Mouse (Mus musculus) limb, embryonic 14.5 days (tissue): ENCODE results near the gene Lrmda. TPM values are rescaled to one million over a fixed set of nuclear protein-coding genes. Genes with fewer than 3 reads are reported as not detected.

Experiments used
- ATAC-seq: fragments of 200-750 bp; cut with Nextera tagmentation; 2 replicates; pipeline ENCODE4 v1.8.0; 2017; ENCODE audit warnings: low read depth, moderate number of reproducible peaks, moderate TSS enrichment; ENCODE audit not compliant: low FRiP score
- DNase-seq: peaks from one replicate; pipeline ENCODE4 v3.0.0-alpha.2; 2015; ENCODE audit warnings: low spot score
- H3K27ac ChIP-seq: fragments of 300-500 bp; sonication (generic); replicated peaks from 2 replicates; pipeline ENCODE4 v1.5.1; 2014; ENCODE audit warnings: low read depth, mild to moderate bottlenecking, low read length, moderate library complexity, mixed read lengths
- H3K27me3 ChIP-seq: fragments of 300-500 bp; sonication (generic); 2 replicates; pipeline ENCODE4 v1.6.1; 2014; ENCODE audit warnings: low read length, mixed read lengths; ENCODE audit not compliant: control insufficient read depth, insufficient read depth
- H3K36me3 ChIP-seq: fragments of 300-500 bp; sonication (generic); 2 replicates; pipeline ENCODE4 v1.6.1; 2014; ENCODE audit warnings: mild to moderate bottlenecking, low read length, moderate library complexity, mixed read lengths; ENCODE audit not compliant: control insufficient read depth, insufficient read depth
- H3K4me1 ChIP-seq: fragments of 300-500 bp; sonication (generic); 2 replicates; pipeline ENCODE4 v1.6.1; 2014; ENCODE audit warnings: antibody characterized with exemption, low read length, mixed read lengths; ENCODE audit not compliant: control insufficient read depth, insufficient read depth
- H3K4me2 ChIP-seq: fragments of 300-500 bp; sonication (generic); replicated peaks from 2 replicates; pipeline ENCODE4 v1.6.1; 2014; ENCODE audit warnings: low read depth, mild to moderate bottlenecking, low read length, moderate library complexity; ENCODE audit not compliant: severe bottlenecking
- H3K4me3 ChIP-seq: fragments of 300-500 bp; sonication (generic); replicated peaks from 2 replicates; pipeline ENCODE4 v1.5.1; 2014; ENCODE audit warnings: low read length
- H3K9ac ChIP-seq: fragments of 300-500 bp; sonication (generic); 2 replicates; pipeline ENCODE4 v1.6.1; 2014; ENCODE audit warnings: mild to moderate bottlenecking, low read depth, low read length, moderate library complexity; ENCODE audit not compliant: severe bottlenecking
- H3K9me3 ChIP-seq: fragments of 300-500 bp; sonication (generic); 2 replicates; pipeline ENCODE4 v1.6.1; 2016; ENCODE audit warnings: low read length; ENCODE audit not compliant: control insufficient read depth
- POLR2A ChIP-seq: fragments of 200-500 bp; IDR thresholded peaks from 2 replicates; pipeline ENCODE4 v1.8.0; 2012; ENCODE audit warnings: inconsistent platforms, mild to moderate bottlenecking, moderate library complexity, borderline replicate concordance; ENCODE audit not compliant: insufficient read depth, insufficient read length; ENCODE audit errors: extremely low read depth
- WGBS: fragments of 180-500 bp; shearing (Covaris S2); extraction: QIAGEN DNeasy Blood & Tissue Kit; methylation state at CpG from one replicate; pipeline ENCODE4 v1.1.7; 2014; 5-methylcytosine and 5-hydroxymethylcytosine counted together
- polyA plus RNA-seq, 2 experiments: library from polyadenylated mRNA; depleted of rRNA in 1 of 2; stranded (reverse) in 1 of 2; unstranded in 1 of 2; fragments of >200 nt; fragmentation: Nextera tagmentation in 1 of 2; extraction: Ambion mirVana in 1 of 2; gene quantifications; 2 replicates each; pipeline versions ENCODE4 v1.2.1 to v1.2.3; 2012 to 2014

The Lrmda gene
- polyA plus RNA-seq, 2 experiments = 0.08 to 0.72 TPM

DNA sequence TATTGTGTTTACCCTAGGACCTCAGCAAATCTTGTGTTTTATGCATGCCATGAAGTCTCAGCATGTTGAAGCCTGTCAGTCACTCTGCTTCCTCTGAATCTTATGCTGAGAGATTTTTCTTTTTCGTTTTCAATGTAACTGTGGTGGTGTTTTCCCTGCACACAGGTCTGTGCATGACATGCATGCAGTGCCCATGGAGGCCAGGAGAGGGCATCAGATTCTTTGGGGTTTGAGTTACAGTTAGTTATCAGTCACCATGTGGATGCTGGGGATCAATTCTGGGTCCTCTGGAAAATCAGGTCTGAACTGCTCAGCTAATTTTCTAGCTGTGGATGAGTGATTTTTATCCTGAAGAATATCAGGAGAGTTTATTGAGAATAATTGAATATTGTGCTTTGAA lies 444.8 kb downstream of the Lrmda start:
- ATAC-seq (no peak), DNase-seq (no peak)
- no peak for TF ChIP-seq POLR2A
- no peaks in the 10 kb centered on the region for H3K36me3 ChIP-seq
- no peak overlapping the region for H3K27ac ChIP-seq
- WGBS = 74% methylated on average over 1 of the region's 1 CpGs
- no peak overlapping the region for H3K4me2 ChIP-seq
- 0 out of 2 replicates have a peak, but pooled peaks cover 2% of the 10 kb centered on the region for H3K4me1 ChIP-seq
- H3K9ac ChIP-seq = no peak overlapping the region
- H3K4me3 ChIP-seq = no peak overlapping the region
- H3K9me3 ChIP-seq = no peaks in the 10 kb centered on the region
- no peaks in the 10 kb centered on the region for H3K27me3 ChIP-seq

DNA sequence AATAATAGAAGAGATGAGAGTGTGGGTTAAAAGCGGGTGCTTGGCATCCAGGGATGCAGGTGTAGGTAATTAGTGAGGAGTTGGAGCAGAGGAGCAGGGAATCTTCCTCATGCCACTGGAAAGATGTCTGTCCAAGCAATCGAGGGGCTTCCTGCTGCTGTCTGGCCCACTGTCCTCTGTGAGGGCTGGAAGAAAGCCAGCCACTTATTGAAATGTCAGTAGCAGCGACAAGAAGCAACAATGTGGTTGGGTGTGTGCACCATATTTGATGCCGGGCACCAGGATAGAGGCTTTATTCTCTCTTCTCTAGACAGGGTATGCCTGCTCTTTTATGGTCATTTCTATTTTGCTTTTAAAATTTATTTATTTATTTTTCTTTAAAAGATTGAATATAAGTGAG lies 451.5 kb downstream of the Lrmda start:
- no peaks in the 10 kb centered on the region for H3K4me1 ChIP-seq
- H3K4me3 ChIP-seq = no peak overlapping the region
- no peak overlapping the region for H3K9ac ChIP-seq
- no peaks in the 10 kb centered on the region for H3K36me3 ChIP-seq
- TF ChIP-seq POLR2A = no peak
- no peaks in the 10 kb centered on the region for H3K9me3 ChIP-seq
- no peak for DNase-seq
- WGBS = 83% methylated on average over 4 of the region's 4 CpGs
- H3K27me3 ChIP-seq = no peaks in the 10 kb centered on the region
- H3K27ac ChIP-seq = no peak overlapping the region
- H3K4me2 ChIP-seq = no peak overlapping the region
- no peak for ATAC-seq

DNA sequence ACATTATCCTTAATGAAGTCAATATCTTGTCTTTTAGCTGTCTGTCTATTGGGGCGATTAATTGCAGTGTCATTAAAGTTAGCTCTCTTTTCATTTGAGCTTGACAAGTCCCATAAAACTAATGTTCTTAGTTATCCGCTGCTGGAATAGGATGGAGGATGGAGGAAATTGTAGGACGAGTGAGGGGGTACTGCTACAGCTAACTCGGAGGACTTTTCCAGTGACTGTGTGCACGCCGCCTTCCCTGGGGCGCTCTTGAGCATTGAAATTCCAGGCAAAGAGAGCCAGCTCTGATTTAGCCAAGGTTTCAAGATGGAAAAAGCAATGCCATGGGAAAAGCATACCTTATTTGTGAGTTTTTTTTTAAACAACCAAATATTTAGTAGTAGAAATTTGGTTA lies 453.9 kb downstream of the Lrmda start:
- TF ChIP-seq POLR2A = no peak
- Histone ChIP-seq H3K4me1 (peaks cover 5% of the 10 kb centered on the region), H3K36me3 (no peaks in the 10 kb centered on the region), H3K4me3 (no peak overlapping the region), H3K4me2 (no peak overlapping the region), H3K27ac (no peak overlapping the region), H3K9me3 (no peaks in the 10 kb centered on the region), H3K27me3 (no peaks in the 10 kb centered on the region), H3K9ac (no peak overlapping the region)
- DNase-seq (no peak), ATAC-seq (no peak)
- WGBS = 38% methylated on average over 7 of the region's 7 CpGs

DNA sequence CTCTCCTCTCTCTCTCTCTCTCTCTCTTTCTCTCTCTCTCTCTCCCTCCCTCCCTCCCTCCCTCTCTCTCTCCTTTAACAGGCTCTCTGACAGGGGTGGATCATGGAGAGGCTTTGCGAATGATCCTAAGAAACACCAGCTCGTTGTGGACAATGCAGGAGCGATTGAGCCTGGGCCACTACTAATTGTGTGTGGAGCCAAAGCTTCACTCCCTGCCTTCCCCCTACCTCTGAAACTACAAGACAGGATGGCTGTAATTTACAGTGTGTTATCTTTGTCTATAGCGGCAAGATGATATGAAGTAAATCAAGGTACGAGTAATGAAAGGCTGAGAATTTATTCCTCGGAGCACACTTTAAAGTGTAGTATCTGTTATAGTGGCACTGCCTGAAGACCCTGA lies 454.5 kb downstream of the Lrmda start:
- no peak overlapping the region for H3K9ac ChIP-seq
- H3K36me3 ChIP-seq = no peaks in the 10 kb centered on the region
- no peak for ATAC-seq
- peaks cover 5% of the 10 kb centered on the region for H3K4me1 ChIP-seq
- no peaks in the 10 kb centered on the region for H3K9me3 ChIP-seq
- H3K27ac ChIP-seq = no peak overlapping the region
- H3K4me3 ChIP-seq = no peak overlapping the region
- DNase-seq = no peak
- no peak overlapping the region for H3K4me2 ChIP-seq
- TF ChIP-seq POLR2A = no peak
- H3K27me3 ChIP-seq = no peaks in the 10 kb centered on the region
- 42% methylated on average over 6 of the region's 6 CpGs for WGBS

DNA sequence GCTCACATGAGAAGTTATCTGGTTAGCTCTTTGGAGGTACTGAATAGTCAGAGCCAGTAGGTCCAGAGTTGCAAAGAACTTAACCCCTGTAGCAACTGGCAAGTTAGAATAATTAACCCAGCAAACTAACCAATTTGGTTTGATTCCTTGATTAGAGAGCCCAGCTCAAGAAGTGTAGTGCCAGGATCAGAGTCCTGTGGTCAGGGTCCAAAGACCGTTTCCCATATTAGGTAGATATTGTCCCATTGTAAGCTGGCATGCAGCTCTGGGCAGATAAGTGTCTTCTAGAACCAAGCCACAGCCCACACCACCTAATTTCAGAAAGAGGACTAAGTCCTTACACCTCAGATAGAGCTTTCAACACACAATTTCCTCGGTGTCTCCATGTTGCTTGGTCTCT lies 473.8 kb downstream of the Lrmda start:
- H3K36me3 ChIP-seq = no peaks in the 10 kb centered on the region
- no peak for TF ChIP-seq POLR2A

DNA sequence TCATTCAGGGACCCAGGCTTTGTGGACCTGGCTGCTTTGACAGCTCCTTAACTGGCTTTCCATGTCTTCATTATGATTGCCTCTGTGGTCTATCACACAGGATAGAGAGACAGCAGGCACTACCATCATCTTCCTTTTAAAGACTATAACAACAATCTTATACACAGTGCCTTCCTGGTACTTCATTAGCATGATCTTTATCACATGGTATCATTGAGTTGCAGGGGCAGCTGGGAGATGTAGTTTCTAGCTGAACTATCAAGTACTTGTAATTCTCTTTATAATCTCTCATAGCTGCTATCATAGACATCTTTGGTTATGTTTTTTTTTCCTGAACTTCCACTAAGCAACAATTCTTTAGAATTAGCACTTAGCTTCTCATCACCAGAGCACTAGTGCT lies 474.8 kb downstream of the Lrmda start:
- no peak overlapping the region for H3K4me3 ChIP-seq
- H3K9ac ChIP-seq = no peak overlapping the region
- no peak for ATAC-seq
- no peak for TF ChIP-seq POLR2A
- no peak overlapping the region for H3K4me2 ChIP-seq
- no peaks in the 10 kb centered on the region for H3K27me3 ChIP-seq
- no peak overlapping the region for H3K27ac ChIP-seq
- H3K9me3 ChIP-seq = no peaks in the 10 kb centered on the region
- no peak for DNase-seq
- no peaks in the 10 kb centered on the region for H3K4me1 ChIP-seq
- H3K36me3 ChIP-seq = no peaks in the 10 kb centered on the region

More for the DNA sequence above, 473.8 kb downstream of the Lrmda start:
- H3K4me3 ChIP-seq = no peak overlapping the region
- no peak for ATAC-seq
- no peaks in the 10 kb centered on the region for H3K9me3 ChIP-seq
- no peaks in the 10 kb centered on the region for H3K27me3 ChIP-seq
- no peak overlapping the region for H3K9ac ChIP-seq
- DNase-seq = no peak
- no peak overlapping the region for H3K4me2 ChIP-seq
- no peaks in the 10 kb centered on the region for H3K4me1 ChIP-seq
- 95% methylated on average over 2 of the region's 2 CpGs for WGBS
- H3K27ac ChIP-seq = no peak overlapping the region
